Mouse (Mus musculus) urinary bladder, adult 18-20 months (tissue): ENCODE measurements around the gene Catsperg2.
"Not testable (repeated sequence)": the region's sequence is repeated elsewhere in the genome, so short reads cannot be mapped to it uniquely, and the experiment has no call there.

Source experiments
- DNase-seq, 2 experiments: peaks; one replicate each; pipeline ENCODE4 v3.0.0; 2022; ENCODE audit warnings: low spot score in 2 of 2, mixed read lengths in 2 of 2

Gene Catsperg2

DNA sequence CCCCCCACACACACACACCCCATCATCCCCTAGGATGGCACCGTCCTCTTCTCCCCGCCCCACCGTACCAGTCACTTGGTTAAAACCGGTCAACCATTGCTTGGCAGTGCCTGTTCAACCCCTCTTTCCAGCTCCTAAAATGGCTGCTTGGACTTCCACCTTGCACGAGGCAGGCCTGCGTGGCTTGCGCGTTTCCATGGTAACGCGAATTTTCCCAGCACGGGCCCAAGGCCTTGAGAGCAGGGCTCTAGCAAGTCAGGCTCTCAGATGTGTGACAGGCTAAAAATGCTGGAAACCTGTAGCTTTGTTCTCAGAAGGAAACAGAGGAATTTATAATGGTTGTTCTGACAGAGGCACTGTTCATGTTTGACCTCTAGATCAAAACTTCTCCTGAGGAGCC lies at the start of gene Catsperg2:
TSS of gene Catsperg2 (minus strand) at position 173 of the 400 bp plus-strand sequence.
- DNase-seq = not testable (repeated sequence)

DNA sequence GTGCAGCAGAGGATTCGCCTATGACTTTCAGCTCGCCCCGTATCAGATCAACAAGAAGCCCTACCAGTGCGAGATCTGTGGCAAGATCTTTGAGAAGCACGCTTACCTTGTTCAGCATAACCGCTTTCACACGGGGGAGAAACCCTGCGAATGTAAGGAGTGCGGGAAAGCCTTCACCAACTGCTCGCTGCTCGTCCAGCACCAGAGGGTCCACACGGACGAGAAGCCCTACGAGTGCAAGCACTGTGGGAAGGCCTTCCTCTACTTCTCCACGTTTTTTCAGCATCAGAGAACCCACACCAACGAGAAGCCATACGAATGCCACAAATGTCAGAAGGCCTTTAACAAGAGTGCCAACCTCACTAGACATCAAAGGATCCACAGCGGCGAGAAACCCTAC lies 49.7 kb upstream of the Catsperg2 start:
- no peak for DNase-seq

DNA sequence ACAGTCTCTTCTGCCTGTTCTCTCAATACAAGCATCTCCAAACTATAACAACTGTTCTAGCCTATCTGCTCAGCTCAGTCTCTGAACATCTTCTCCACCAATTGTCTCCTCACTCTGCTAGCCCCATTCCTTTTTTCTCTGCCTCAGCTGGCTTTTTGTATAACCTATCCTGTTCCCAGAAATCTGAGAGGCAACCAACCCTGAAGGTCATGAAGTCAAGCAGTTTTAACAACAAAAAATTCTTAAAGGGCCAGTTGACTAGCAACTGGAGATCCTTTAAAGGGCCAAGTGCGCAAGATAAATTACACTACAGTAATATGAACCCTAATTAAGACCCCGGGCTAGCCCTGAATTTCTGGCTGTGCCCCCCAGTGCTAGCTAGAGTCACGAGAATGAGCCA lies 47.5 kb upstream of the Catsperg2 start:
- DNase-seq = no peak

DNA sequence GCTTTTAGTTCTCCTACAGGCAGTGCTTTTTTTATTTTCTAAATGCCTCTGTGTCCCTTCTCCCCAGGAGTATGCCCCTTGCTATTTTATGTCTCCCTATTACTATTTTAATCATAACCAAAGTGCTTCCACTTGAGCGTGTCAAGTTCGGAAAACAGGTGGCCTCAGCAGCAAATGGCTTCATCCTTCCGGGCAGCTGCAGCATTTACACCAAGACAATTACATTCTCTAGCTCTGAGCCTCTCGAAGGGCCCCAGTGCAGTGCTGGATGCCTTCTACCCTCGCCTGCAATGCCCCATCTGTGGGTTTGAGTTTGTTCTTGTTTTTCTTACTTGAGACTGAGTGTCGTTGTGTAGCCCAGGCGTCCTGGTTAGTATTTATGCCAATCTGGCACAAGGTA lies 46.7 kb upstream of the Catsperg2 start:
- no peak for DNase-seq

DNA sequence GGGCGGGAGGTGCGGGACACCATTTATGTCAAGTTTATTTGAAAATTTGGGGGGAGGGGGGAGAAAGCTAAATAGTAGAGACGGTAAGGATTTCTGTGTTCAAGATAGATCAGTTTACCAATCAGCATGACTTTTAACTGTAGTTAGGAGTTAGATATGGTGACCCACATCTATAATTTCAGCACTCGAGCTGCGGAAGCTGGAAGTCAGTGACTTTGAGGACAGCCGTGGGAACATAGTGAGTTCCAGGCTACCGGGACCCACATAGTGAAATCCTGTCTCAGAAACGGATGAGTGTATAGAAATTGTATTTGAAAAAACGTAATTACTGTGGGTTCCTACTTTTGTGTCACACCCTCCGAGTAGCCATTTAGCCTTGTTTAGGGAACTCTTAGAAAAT lies 42.1 kb upstream of the Catsperg2 start:
- DNase-seq = no peak

DNA sequence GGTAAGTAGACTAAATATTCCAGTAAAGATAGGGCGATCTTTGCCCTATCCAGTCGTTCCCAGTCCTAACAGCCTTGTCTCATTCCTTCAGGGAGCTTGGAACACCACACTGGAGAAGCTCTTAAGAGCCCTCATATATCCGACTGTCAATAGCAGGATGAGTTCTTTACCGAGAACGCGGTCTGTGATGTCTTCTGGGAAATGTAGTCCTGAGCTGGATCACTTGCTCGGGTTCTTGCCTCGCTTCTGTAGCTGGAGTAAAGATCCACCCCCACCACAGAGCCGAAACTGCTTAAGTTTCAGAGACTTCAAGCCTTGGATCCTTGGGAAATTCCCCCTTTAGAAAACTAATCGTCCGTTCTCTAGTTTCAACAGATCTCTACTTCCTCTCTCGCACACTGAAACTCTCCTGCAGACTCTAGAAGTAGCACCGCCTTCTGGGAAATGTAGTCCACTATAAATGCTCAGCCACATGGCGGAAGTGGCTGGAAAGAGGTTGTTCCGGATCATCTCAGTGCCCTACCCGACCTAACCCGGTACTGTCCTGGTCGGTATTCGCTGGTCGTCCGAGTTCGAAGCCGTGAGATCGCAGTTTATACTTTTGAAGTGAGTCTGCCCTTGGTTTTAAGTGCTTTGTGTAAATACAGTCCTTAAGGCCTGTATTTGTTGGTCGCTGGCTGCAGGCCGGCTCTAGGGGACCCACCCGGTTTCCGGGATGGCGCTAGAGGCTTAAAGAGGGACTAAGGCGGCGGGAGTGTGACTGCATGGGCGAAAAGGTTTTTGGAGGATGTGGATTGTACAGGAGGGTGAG lies 41.5 kb upstream of the Catsperg2 start, which contains the start of gene Zfp84:
TSS of gene Zfp84 (plus strand) at position 463 of the 811 bp plus-strand sequence.
- DNase-seq = peak; percentile 74 to 88

DNA sequence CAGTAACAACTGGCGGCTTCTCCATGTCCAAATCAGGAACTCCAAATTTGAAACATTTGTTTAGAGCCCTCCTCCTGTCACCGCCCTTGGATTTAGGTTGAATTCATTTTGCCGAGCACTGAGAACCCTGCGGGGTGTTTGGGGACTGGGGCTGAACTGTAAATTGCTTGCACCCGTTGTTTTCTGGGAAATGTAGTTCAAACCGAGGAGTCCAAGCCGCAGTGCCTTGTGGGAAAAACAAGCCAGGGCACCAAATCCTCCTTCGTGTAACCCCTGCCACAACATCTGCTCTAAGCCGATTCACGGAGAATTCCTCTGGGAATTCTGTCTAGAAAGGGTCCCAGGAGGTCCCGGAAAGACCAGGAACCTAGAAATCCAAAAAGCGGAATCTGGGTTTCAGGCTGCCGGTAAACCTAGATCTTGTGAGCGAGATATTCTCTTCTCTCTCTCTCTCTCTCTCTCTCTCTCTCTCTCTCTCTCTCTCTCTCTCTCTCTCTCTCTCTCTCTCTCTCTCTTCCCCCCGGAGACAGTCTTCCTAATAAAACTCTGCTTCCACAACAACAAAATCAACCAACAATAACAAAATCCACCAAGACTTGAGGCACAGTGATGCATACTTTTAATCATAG lies 40.3 kb upstream of the Catsperg2 start:
- peak; percentile 75 to 76 for DNase-seq

DNA sequence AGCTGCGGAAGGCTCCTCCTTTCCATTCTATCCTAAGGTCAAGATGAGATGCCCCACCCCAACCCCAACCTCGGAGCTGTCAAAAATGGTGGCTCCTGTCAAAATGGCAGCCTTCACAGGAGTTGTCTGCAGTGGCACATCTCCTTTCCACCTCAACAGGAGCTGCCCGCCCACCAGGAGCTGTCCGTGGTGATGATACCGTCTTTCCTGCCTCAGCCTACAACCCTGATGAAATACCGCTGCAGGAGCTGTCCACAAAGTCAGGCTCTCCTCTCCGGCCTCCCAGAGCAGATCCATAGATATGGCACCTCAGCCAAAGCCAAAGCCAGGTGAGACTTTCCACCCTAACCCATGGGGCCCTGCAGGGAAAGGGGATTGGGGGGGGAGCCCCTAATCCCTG lies 37.9 kb upstream of the Catsperg2 start:
- DNase-seq = no peak

DNA sequence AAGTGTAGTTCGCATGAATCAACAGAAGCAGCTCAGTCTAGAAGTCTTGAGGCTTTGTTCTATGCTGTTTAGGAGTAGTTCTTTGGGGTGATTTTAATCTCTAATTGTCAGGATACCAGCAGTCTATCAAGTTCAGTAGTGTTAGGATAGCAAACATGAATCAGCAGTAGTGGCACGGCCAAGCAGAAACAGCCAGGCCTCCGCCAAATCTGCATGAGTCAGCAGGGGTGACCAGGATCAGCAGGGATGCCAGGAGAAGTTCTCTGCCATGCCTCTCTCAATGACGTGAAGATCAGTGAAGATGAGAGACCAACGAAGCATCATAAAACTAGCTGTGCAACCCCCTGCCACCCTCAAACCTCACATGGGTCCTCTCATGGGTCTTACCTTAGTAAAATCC lies 33.6 kb upstream of the Catsperg2 start:
- DNase-seq = no peak

DNA sequence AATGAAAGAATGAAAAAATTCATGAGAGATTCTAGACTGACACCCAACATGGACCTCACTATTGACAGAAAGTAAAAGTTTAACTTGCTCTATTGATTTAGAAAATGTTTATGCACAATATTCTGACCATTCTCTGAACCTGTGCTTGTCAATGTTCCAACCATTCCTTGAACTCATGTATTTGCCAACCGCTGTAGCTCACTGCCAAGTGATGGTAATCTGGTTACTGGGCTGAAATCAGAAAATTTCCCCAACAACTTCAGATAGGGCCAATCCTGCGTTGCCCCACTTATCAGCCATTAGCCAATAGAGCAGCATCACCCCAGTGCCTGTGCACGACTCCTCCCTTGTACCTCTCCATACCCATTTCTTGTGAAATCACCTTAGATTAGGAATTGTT lies 15.4 kb upstream of the Catsperg2 start:
- no peak for DNase-seq

DNA sequence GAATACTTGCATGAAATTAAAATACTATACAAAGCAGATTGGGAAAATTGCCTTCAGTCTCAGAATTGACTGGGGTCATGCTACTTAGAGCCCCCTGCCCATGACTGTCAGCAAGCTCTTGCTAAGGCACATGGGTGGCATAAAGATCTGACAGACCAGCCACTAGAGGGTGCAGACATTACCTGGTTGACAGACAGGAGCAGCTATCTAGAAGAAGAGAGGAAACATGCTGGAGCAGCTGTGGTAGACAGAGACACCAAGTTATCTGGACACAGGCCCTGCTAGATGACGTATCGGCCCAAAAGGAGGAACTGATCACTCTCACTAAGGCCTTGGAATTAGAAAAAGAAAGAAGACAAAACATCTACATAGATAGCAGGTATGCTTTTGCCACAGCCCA lies 1.2 kb upstream of the Catsperg2 start:
- DNase-seq = no peak

DNA sequence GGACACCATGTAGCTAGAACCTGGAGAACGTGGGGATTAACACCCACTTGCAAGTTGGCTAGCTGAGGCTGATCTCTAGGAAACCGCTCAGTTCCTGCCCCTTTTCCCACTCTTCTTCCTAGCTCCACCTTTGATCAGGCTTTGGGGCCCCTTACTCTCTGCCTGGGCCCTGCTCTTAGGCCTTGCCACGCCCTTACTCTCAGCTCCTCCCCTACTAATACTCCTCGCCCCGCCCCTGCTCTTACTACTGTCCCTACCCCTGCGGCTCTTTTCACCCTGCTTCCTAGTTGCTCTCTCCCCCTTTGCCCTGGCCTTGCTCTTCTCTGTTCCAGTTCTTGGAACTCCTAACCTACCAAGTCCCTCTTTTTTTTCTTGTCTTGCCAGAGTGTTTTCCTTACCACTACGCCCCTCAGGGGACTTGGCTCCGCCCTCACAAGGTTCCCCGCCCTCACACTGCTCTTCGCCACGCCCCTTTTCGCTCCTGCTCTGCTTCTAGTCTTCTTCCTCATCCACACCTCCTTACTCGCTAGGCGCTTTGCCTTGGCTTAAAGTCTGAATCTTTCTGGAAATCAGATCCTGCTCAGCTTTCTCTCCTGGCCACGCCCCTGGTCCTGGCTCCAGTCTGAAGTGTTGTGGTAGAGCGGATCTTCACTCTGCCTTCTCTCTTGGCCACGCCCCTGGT lies 1.2 kb downstream of the Catsperg2 start:
- DNase-seq = not testable (repeated sequence)

DNA sequence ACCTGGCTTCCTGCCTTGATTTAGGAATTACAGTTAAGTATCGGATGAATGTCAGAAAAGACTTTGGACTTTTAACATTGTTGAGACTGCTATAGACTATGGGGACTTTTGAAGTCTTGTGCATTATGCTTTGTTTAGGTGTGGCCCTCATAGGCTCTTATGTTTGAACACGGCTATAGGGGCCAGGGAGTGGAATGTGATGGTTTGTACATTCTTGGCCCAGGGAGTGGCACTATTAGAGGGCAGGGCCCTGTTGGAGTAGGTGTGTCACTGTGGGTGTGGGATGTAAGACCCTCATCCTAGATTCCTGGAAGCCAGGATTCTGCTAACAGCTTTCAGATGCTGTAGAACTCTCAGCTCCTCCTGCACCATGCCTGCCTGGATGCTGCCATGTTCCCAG lies 17.9 kb downstream of the Catsperg2 start:
- DNase-seq = not testable (repeated sequence)

DNA sequence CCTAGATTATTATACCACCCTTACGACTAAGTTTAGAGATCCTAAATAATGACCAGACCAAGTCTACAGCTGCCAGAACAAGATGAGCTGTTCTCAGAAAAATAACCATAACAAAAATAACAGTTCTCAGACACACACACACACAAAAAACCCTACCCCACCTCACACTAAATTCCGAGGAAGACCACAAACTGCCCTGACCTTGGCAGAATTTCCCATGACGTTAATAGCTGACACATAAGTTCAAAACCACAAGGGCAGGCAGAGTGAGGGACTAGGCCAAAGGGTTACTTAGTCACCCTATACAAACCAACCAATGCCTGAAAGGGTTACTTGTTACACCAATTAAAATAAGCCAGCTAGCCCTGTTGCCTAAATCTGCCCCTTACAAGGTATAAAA lies 31.6 kb downstream of the Catsperg2 start:
- DNase-seq = not testable (repeated sequence)

DNA sequence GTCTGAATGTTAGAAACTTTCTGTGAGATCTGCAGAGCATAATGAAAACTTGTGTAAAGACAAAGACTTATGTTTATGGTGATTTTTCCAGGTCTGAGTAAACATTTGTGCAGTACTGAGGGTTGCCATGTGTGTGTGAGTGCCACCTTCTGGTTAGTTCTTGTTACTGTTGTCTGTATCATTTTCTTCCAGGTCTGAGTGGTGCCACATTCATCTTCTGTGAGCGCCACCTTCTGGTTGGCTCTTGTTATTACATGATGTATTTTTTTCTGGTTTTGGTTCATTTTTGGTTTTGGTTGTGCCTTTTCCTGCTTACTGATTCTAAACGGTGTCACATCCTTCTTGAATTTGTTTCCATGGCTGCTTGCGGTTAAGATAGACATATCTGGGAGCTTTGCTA lies 45.0 kb downstream of the Catsperg2 start:
- DNase-seq = no peak
